Mouse (Mus musculus): ENCODE measurements around the gene Mettl7a1.

- TF ChIP-seq CHD2 (IDR thresholded peaks at IDR 0.05; ENCODE audit: low read depth, low read length) (no peak), ZC3H11A (IDR thresholded peaks at IDR 0.05; ENCODE audit: borderline replicate concordance, low read depth, low read length) (no peak), MAFK (IDR thresholded peaks at IDR 0.05; ENCODE audit: insufficient read depth, low read depth, low read length) (peak; percentile 82)
These were observed 63.2 kb downstream of the Mettl7a1 start for GRCm38 (mm10) chr15:100367119-100367518.
